29 mouse cellular contexts compared by ENCODE assay signal in the genomic region with DNA sequence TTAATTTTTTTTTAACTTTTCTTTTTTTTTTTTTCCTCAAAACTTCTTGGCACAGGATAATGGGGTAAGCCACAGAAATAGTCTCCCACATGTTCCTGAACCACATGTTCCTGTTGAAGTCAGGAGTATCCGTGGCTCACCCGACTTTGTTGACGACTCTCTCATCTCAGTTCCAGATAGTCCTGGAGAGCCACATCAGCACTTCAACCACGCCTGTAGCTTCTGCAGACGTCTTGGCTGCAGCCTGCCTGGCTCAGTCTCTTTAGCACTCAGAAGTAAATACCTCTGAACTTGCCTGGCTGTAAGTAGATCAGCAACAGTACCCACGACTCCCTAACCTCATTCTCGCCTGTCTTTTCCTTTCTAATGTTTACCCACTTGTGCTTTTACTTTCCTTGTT. TPM values are rescaled to one million over a fixed set of nuclear protein-coding genes. Genes with fewer than 3 reads are reported as not detected.
DNase-seq lines count a peak whose midpoint lies in the region; ATAC-seq and TF ChIP-seq lines count a peak whose summit lies in the region.
"Had no signal": no experiment of that assay in that cellular context is flagged by ENCODE, and none has a peak within 500 bp of the region (broad histone marks: within the 10 kb centered on the region; RNA-seq: fewer than 3 reads in every experiment).

No protein-coding gene starts in this region.

- no peak overlapping the region for H3K4me3 ChIP-seq in bone marrow macrophage, adult 2 months (ENCODE audit: insufficient read depth, low read length)
- H3K4me3 ChIP-seq: embryonic facial prominence, embryonic 10.5 days; embryonic facial prominence, embryonic 13.5 days; erythroblast, embryonic 14.5 days; forebrain, embryonic 10.5 days; gastrocnemius, adult 2 months; heart, adult 2 months; heart, embryonic 10.5 days; heart, embryonic 13.5 days; hindbrain, embryonic 12.5 days; hindbrain, embryonic 15.5 days had no signal

- no peak for TF ChIP-seq POLR2A in bone marrow macrophage, adult 2 months (IDR thresholded peaks at IDR 0.05; ENCODE audit: borderline replicate concordance, low read depth, low read length)

- H3K27ac ChIP-seq in bone marrow macrophage, adult 2 months (ENCODE audit: insufficient read depth, low read depth, low read length) = peak overlapping the region; percentile 38
- H3K27ac ChIP-seq: embryonic facial prominence, embryonic 10.5 days; embryonic facial prominence, embryonic 13.5 days; forebrain, embryonic 10.5 days; gastrocnemius, adult 2 months; heart, adult 2 months; heart, embryonic 10.5 days; heart, embryonic 13.5 days; hindbrain, embryonic 12.5 days; hindbrain, embryonic 15.5 days had no signal

- ATAC-seq in frontal cortex, adult (ENCODE audit: low TSS enrichment) = peak; percentile 78
- ATAC-seq in common myeloid progenitor, adult 5-6 weeks (replicated peaks; ENCODE audit: low read depth, poor library complexity, severe bottlenecking) = 0 out of 2 replicates have a peak, but pooled peaks have one; percentile 42
- ATAC-seq: forebrain, embryonic 14.5 days; intestine, postnatal 0 days; Patski had no signal

- no peak for DNase-seq in frontal cortex, postnatal 10 days (ENCODE audit: low spot score in 2 of 2)
- peak; percentile 34 for DNase-seq in skeletal muscle tissue, adult 2 months (ENCODE audit: low read depth, low spot score)
- no peak for DNase-seq in cerebellum, adult 9-11 months
- no peak for DNase-seq in gastrocnemius, postnatal 10 days
- DNase-seq: adrenal gland, postnatal 10 days; adrenal gland, postnatal 36 days; B cell, adult 2 months; cerebellum, adult 11-12 months; cerebellum, adult 8-10 months; cerebellum, postnatal 14 days; gastrocnemius, adult 2 months; gastrocnemius, postnatal 25 days; heart, adult 2 months; heart, postnatal 14 days had no signal

- no peak for TF ChIP-seq CTCF in bone marrow macrophage, adult 2 months (IDR thresholded peaks at IDR 0.05; ENCODE audit: low read depth, low read length)

- peaks cover 14% of the 10 kb centered on the region for H3K4me1 ChIP-seq in bone marrow macrophage, adult 2 months (ENCODE audit: control insufficient read depth, insufficient read depth, low read length)
- H3K4me1 ChIP-seq: embryonic facial prominence, embryonic 13.5 days; forebrain, embryonic 10.5 days; hindbrain, embryonic 15.5 days had no signal

RNA-seq across cellular contexts. Expression of gene Rapgef5, which starts 50.3 kb away (rescaled TPM):
- polyA plus RNA-seq in bone marrow macrophage, adult 2 months (2012; ENCODE audit: insufficient read depth, insufficient read length, missing spikeins) = 20.8 and 28.7 TPM in 2 replicates
- total RNA-seq in common myeloid progenitor, adult 5-6 weeks (2017) = 3.3 and 4.8 TPM in 2 replicates
- 10 to 100 TPM; 11.9 to 13.1 TPM for total RNA-seq in gastrocnemius, postnatal 10 days (2021)
- polyA plus RNA-seq: G1E had no signal
